Mouse (Mus musculus): Measurements from ENCODE around the gene Slc35f1.

The Slc35f1 gene

GRCm38 (mm10) chr10:52926330-52926729 lies 236.0 kb downstream of the Slc35f1 start:
- DNase-seq (ENCODE audit: low read depth, low spot score) = no peak

- no peak for DNase-seq (ENCODE audit: low read depth, low spot score)
Measured at GRCm38 (mm10) chr10:52932159-52932558, 241.8 kb downstream of the Slc35f1 start.

- no peak for DNase-seq (ENCODE audit: low read depth, low spot score)
Measured at GRCm38 (mm10) chr10:52934615-52935014, 244.3 kb downstream of the Slc35f1 start.

GRCm38 (mm10) chr10:52940111-52940830 lies 249.9 kb downstream of the Slc35f1 start:
- DNase-seq (ENCODE audit: low read depth, low spot score) = no peak

GRCm38 (mm10) chr10:52940831-52941216 lies 250.5 kb downstream of the Slc35f1 start:
- DNase-seq (ENCODE audit: low read depth, low spot score) = no peak

GRCm38 (mm10) chr10:52952581-52952980 lies 262.2 kb downstream of the Slc35f1 start:
- no peak for DNase-seq (ENCODE audit: low read depth, low spot score)

DNA sequence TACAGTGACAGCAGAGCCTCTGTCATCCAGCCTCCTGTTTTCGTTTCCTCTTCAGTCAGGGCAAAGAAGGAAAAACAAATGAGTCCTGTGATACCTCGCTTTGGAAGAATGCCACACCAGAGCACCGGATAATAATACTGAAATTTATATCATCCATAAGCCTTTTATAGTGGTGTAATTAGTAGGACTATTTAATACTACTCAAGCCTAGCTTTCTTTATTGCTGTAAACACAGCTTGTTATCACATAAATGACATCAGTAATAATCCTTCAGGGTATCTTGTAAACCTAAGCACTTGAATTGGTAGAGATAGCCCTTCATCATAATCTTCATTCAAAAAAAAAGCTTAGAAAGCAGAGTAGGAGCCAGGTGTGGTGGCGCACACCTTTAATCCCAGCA lies 266.4 kb downstream of the Slc35f1 start:
- no peak for DNase-seq (ENCODE audit: low read depth, low spot score)

DNA sequence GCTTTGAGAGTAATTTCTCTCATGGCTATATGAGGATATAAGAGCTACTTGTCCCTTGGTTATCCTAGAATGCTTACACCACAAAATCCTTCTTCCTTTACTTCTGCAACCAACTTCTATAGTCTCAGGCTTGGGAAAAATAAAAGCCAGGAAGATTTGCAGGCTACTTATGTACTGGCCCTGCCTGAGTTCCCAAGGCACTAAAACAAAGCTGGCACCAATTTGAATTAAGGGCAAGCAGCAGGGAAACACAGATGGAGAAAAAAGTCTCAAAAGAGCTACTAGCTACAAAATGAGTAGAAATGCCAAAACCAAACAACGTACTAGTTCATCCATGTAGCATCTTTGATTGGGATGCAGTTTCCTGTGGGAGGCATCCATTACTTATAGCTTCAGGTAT lies 288.9 kb downstream of the Slc35f1 start:
- DNase-seq (ENCODE audit: low read depth, low spot score) = no peak

- no peak for DNase-seq (ENCODE audit: low read depth, low spot score)
Measured at GRCm38 (mm10) chr10:52982836-52983235, 292.5 kb downstream of the Slc35f1 start.

- no peak for DNase-seq (ENCODE audit: low read depth, low spot score)
Measured at GRCm38 (mm10) chr10:52992246-52992645, 301.9 kb downstream of the Slc35f1 start.

DNA sequence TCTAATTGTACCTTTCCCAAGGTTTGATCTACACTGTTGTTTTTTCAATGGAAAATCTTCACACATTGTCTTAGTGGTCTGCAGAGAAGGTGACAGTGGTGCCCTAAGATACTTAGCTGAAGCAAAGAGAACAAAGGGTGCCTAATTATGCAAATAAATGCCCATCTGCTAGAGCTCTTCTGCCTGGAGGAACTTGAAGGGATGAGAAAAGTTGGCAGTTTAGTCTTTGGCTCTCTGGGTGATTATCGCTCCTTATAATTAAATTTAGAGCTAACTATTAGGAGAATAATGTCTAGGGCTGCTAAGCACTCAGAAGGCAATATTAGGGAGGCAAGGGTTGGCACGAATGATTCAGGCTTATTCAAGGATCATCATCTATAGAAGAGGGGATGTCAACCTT lies 306.6 kb downstream of the Slc35f1 start:
- no peak for DNase-seq (ENCODE audit: low read depth, low spot score)

GRCm38 (mm10) chr10:53001136-53001535 lies 310.8 kb downstream of the Slc35f1 start:
- DNase-seq (ENCODE audit: low read depth, low spot score) = no peak

DNA sequence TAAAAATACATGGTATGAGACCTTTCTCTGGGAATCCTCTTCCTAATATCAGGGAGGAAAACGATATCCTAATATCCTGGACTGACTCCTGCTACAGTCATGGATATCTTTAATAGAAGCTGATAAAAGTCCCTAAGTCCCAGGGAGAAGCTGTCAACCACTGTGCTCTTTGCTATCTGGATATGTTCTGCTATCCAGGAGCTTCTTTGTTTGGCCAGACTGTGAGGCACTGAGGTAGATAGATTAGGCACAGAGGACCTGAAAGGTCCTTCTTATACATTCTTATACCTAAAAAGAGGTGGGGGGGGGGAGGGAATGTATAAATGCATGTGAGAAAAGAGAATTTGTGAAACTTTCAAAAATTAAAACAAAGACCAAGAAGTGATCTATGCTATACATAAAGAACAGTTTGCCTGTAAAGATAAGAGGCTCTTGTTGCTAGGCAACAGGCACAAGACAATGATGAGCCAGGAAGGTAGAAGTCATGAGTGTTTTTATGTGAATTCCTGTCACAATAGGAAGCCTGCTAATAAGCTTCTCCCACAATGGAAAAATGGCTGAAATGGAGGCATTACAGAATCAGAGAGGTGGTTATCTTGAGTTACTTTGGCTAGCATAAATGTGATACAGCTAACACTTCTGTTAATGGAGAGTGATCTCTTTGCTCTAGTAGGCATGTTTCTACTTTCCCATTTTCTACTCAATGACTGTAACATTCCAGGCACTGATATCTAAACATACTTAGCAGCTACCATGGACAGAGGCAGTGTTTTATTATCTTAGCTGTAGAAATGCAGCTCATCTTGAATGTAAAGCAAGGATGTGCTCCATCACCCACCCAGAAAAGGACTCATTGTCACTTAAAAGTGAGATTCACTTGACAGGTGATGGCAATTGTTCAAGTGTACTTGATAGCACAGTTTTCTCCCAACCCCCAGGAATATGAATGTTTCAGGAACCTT lies 316.2 kb downstream of the Slc35f1 start:
- DNase-seq (ENCODE audit: low read depth, low spot score) = no peak

GRCm38 (mm10) chr10:53013878-53014277 lies 323.5 kb downstream of the Slc35f1 start:
- DNase-seq (ENCODE audit: low read depth, low spot score) = no peak

GRCm38 (mm10) chr10:53028454-53028853 lies 338.1 kb downstream of the Slc35f1 start:
- no peak for DNase-seq (ENCODE audit: low read depth, low spot score)

- no peak for DNase-seq (ENCODE audit: low read depth, low spot score)
Measured at GRCm38 (mm10) chr10:53035202-53035601, 344.9 kb downstream of the Slc35f1 start.

DNA sequence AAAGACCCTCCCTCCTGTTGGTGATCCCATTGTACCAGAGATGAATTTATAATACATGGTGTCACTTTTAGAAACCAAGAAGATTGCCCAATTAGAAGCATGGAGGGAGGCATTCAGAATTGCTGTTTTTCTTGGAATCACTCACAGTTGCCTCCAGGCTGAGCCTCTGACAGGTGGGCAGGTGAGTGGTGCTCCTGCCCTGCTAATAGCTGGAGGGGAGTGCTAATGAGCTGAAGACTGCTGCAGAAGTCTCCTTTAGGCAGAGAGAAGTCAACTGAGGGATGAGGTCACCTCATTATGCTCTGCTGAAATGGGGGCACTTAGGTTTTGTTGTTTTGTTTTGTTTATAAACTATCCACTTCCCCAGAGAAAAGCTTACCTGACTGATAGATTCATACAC lies 355.6 kb downstream of the Slc35f1 start:
- DNase-seq (ENCODE audit: low read depth, low spot score) = no peak

DNA sequence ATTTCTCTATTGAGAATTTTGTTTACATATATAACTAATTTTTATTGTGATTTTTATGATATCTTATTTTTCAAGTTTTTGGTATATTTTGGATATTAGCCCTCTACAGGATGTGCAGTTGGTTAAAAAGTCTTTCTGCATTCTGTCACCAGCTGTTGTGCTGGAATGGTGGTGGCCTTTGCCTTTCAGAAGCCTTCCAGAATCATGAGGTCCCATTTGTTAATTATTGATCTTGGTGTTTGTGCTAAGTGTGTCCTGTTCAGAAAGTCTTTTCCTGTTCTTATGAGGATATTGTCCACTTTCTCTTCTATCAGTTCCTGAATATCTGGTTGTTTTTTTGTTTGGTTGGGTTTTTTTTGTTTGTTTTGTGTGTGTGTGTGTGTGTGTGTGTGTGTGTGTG lies 362.2 kb downstream of the Slc35f1 start:
- no peak for DNase-seq (ENCODE audit: low read depth, low spot score)

DNA sequence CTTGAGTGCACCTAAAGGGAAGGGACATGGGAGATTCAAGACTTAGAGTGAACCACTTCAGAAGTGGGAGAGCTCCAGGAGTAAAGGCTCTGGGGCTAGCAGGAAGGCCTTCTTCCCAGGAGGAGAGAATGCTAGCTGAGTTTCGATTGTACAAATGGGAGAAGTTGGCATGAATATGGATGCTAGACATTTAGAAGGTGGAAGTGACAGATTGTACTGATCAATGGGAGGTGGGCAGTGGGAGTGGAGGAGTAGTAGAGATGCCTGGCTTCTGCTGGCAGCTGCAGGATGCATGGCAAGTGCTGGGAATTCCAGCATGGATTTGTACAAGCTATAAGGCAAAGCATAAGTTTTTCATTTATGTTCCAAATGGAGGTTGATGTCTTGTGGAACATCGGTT lies 370.4 kb downstream of the Slc35f1 start:
- DNase-seq (ENCODE audit: low read depth, low spot score) = no peak

GRCm38 (mm10) chr10:53062741-53063140 lies 372.4 kb downstream of the Slc35f1 start:
- no peak for DNase-seq (ENCODE audit: low read depth, low spot score)

DNA sequence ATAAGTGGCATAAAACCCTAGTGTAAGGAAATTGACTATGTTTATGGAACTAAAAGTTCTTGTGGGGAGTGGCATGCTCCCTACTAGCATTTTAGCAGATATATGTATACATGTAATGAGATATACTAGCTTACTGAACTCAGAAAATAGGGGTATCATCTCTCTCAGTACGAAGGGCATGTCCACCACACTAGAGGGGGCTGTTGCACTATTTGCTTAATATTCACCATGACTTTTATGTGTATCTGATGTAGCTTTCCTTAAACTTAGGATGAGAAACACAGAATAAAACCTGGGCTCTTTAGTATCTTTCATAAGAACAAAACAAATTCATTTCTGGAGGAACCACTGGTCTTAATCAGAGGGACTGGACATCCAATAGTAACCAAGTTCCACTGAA lies 397.5 kb downstream of the Slc35f1 start:
- DNase-seq (ENCODE audit: low read depth, low spot score) = no peak

- no peak for DNase-seq (ENCODE audit: low read depth, low spot score)
Measured at GRCm38 (mm10) chr10:53091525-53091924, 401.2 kb downstream of the Slc35f1 start.

DNA sequence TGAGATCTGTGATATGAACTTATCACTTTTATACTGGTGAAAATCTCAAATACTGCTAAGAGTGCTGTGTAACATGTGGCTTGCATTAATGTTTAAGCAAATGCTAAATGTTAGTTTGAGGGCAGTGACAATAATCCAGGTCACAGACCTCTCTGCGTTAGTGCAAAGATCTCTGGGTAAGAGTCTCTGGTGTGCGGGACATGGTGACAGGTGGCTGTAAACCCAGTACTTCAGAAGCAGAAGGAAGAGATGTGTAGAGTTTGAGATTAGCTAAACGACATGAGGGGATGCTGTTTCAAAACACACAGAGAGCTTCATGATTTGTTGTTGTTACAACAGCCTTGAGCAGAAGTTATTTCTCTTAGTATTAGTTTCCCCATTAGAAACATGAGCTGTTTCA lies 406.1 kb downstream of the Slc35f1 start:
- no peak for DNase-seq (ENCODE audit: low read depth, low spot score)

All from retina, postnatal 7 days (tissue).